Mouse (Mus musculus) gastrocnemius, adult 18-20 months (tissue): ENCODE results near the gene Nkapd1. TPM values are rescaled to one million over a fixed set of nuclear protein-coding genes. Genes with fewer than 3 reads are reported as not detected.
"Not testable (repeated sequence)": the region's sequence is repeated elsewhere in the genome, so short reads cannot be mapped to it uniquely, and the experiment has no call there.

Experiments used
- DNase-seq: peaks from one replicate; pipeline ENCODE4 v3.0.0; 2021; ENCODE audit warnings: low spot score
- long read RNA-seq, 2 experiments: library from polyadenylated mRNA; stranded (forward); transcript quantifications; one replicate each; pipeline ENCODE4 v2.0.0; 2021
- total RNA-seq, 2 experiments: library from RNA; stranded (reverse); gene quantifications; 2 replicates each; pipeline ENCODE4 v1.2.3; 2021

Nkapd1 gene
- 10 to 100 TPM; 11.1 to 11.6 TPM for total RNA-seq
- long read RNA-seq, experiment 1, transcript Nkapd1-203 (6 exons, 1,225 nt), result major isoform, 6 of 10 reads
- long read RNA-seq, experiment 1, partial matches to known transcripts, result 1 of 10 reads
- long read RNA-seq, experiment 1, other reads (novel, unspliced or antisense), result 0 of 10 reads
- long read RNA-seq, experiment 2, partial matches to known transcripts, result 0 of 7 reads
- long read RNA-seq, experiment 2, other reads (novel, unspliced or antisense), result 2 of 7 reads

GRCm38 (mm10) chr9:50616766-50617603 lies at the start of gene Nkapd1, which contains the start of gene Pih1d2:
Gene Nkapd1, minus strand, starts transcription at chr9:50617464.
Gene Pih1d2, plus strand, starts transcription at chr9:50617321.
- DNase-seq, result peak; percentile 91

GRCm38 (mm10) chr9:50666442-50666841 lies 49.2 kb upstream of the Nkapd1 start:
- no peak for DNase-seq

- DNase-seq, result no peak
These were observed 47.6 kb upstream of the Nkapd1 start for GRCm38 (mm10) chr9:50664826-50665225.

GRCm38 (mm10) chr9:50660431-50660830 lies 43.2 kb upstream of the Nkapd1 start:
- DNase-seq, result peak; percentile 31

DNA sequence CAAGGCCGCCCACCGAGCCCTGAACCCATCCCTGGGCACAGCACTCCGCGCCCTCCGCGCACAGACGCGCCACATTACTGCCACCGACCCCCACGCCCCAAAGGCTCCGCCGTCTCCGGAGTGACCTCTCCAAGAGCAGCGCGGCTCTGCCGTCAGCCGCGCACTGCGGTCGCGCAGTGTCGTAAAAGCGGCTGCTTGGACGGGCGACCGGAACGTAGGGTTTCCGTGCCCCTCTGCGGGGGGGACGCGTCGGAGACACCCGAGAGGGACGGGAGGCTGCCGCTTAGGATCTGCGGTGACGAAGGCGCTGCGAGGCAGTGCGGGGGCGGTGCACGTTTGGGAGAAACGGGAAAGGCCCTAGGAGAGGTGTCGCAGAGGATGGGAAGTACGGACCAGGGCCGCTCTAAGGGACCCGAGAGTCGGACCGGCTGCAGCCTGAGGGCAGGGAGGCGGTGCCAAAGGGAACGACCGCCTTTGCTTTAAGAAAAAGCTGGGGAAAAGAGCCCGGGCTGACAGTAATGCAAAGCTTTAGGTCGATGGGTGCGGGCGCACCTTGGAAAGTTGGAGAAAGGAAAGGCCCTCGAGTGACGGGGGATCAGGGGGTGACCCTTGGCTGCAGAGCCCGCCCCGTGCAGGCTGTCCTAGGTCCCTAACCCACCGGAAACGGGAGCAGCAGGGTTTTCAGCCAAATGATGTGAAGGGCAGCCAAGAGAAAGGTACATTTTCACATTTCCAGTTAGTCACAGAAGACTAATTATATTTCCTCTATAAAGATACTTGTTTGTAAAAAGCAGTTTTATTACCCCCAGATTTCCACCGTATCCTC lies 42.3 kb upstream of the Nkapd1 start, which contains the start of gene Dlat:
Gene Dlat (minus strand): TSS at position 389 of the 826 bp plus-strand sequence.
- peak; percentile 91 for DNase-seq

DNA sequence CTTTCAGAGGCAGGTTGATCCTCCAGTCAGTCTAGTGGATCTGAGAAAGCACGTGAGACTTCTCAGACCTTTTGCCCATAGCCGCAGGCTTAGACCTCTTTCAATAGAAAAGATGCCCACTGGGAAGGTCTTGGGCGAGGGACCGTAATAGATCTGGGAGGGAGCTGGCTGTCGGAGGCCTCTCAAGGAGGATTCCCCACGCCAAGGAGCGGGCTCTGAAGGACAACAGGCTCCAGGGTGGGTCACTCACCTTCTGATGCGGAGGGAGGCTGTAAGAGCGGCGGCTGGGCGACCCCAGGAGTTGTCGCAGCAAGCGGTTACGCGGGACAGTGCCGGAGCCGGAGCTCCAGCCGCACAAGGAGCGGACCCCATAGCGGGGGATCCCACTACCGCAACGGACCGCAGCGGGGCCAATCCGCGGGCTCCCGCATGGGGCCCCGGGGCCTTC lies 41.7 kb upstream of the Nkapd1 start:
- DNase-seq, result no peak

GRCm38 (mm10) chr9:50658391-50658790 lies 41.1 kb upstream of the Nkapd1 start:
- no peak for DNase-seq

GRCm38 (mm10) chr9:50650503-50650902 lies 33.2 kb upstream of the Nkapd1 start:
- no peak for DNase-seq

DNA sequence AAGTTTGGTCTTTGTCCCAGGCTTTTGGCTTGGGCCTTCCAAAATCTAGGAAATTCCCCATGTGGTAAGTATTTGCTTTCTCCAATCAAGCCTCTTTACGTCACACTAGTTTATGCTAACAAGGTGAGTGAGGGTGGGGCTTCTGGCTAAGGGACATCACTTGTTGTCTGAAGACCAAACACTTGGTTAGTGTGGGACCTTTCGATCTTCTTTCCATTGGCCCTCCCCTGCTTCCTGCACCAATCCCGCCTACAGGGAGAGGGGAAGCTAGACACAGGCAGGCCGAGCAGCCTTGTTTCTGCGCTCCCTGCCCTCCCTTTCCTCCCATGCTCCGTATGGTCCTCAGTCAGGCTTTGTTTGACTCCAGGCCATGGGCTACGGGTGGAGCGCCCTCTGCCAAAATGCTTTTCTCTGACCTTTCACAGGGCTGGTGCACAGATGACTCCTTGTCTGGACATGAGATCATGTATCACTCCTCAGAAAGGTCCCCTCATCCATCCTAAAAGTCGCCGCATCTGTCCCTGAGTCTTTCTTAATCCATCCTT lies 29.6 kb upstream of the Nkapd1 start:
- DNase-seq, result peak; percentile 24

GRCm38 (mm10) chr9:50634270-50634669 lies 17.0 kb upstream of the Nkapd1 start:
- no peak for DNase-seq

- no peak for DNase-seq
These were observed 15.8 kb upstream of the Nkapd1 start for GRCm38 (mm10) chr9:50633059-50633458.

DNA sequence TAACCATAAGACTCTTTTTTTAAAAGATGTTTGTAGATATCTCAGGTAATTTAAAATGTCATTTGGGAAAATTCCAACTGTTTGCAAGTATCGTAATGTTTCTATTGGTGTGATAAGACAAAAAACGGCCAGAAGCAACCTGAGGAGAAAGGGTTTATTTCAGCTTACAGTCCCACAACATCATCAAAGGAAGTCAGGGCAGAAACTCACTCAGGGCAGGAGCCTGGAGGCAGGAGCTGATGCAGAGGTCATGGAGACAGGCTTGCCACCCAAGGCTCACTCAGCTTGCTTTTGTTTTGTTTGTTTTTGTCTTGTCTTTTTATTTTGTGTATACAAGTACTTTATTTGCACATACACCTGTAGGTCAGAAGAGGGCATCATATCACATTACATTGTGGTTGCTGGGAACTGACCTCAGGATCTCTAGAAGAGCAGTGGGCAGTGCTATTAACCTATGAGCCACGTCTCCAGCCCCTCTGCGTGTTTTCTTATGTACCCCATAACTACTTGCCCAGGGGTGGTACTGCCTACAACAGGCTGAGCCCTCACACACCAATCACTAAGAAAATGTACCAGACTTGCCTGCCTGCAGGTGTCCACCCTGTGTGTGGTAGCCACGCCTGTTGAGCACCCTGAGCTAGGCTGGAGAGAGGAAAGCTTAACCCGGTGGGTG lies 14.9 kb upstream of the Nkapd1 start:
- no peak for DNase-seq

DNA sequence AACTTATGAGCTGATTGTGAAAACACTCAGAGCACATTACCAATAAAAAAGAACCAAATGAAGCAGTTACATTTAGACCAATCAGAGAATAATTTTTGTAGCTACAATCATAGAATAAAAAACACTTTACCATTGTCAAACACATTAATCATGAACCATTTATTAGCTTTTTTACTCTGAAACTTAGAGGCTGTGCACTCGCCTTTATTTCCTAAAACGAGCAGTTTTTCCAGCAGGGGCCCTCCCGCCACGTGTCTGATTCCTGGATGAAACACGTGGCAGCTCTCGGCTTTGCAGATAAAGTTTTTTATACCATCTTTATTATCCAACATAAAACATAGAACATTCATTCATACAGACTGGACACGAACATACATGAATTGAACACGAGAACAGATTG lies 13.6 kb upstream of the Nkapd1 start:
- DNase-seq, result not testable (repeated sequence)

DNA sequence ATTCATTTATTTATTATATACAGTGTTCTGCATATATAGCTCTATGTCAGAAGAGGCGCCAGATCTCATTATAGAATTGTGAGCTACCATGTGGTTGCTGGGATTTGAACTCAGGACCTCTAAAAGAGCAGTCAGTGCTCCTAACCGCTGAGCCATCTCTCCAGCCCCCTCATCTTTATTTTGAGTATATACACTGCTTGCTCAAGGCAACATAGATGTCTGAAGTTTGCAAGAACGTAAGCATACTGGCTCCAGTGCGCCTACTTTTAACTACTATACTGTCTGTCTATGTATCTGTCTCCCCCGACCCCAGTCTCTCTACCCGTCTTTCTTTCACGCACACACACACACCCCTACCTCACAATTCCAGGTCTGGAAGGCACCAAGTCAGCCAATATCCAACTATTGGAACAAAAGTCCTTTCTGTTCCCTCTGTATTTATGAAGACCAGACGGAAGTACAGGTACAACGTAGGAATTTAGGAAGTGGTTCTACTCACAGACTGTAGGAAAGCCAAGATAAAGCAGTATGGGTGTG lies 598 bp upstream of the Nkapd1 start:
- no peak for DNase-seq

GRCm38 (mm10) chr9:50616161-50616560 lies 1.1 kb downstream of the Nkapd1 start:
- no peak for DNase-seq

DNA sequence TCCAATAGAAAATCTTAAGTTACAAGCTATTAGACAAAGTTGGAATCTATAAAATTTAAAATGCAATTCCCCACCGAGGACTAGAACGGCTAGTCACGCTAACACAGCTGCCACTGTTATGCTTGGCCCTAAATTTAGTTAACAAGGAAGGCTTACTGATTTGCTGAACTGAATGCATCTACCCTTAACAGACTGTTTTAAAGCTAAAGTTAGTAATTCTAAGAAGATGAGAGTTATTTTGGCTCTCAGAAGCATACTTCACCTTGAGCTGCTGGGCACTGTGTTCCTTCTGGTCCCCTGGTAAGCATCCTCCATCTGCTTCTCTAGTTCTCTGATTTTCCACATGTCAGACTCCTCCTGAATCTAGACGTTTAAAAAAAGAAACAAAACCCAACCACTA lies 5.1 kb downstream of the Nkapd1 start:
- DNase-seq, result no peak

- no peak for DNase-seq
These were observed 12.9 kb downstream of the Nkapd1 start for GRCm38 (mm10) chr9:50604338-50604737.

GRCm38 (mm10) chr9:50603998-50604324 lies 13.3 kb downstream of the Nkapd1 start:
- DNase-seq, result no peak

DNA sequence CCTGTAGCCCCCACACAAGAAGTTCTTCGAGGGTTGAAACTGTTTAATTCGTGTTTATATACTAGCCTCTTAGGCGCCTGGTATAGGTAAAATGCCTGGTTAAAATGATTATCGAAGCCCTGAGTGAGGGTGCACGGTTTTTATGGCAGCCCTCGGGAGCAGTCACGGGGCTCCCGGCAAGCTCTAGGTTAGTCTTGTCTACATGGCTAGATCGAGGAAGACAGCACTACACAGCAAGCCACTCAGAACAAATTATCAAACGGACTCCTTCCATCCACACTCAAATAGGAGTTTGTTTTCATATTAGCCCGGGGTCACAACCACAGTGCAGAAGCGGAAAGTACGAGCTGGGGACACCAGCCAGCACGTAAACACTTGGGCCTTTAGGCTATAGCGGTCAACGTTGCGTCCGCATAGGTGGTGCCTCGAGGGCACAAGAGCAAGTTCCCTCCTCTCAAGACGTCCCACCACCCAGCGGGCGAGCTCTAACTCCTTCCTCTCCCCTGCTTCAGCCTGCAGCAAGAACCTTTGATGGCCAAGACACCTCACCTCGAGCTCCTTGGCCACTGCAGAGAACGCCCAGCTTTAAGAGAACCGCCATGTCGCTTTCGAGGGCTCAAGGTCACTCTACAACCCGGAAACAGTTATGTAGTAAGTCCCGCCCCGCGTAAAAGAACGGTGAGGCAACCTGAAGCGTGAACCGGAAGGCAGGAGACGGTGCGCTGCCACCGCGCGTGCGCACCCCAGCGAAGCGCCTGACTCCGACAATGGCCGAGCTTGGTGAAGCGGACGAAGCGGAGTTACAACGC lies 13.9 kb downstream of the Nkapd1 start, which contains the start of the genes Sdhd and Timm8b:
Gene Sdhd (minus strand): TSS at position 624 of the 809 bp plus-strand sequence.
Gene Timm8b (plus strand): TSS at position 722 of the 809 bp plus-strand sequence.
- DNase-seq, result peak; percentile 94
